Mouse (Mus musculus): ENCODE results near the gene C5ar1. TPM values are rescaled to one million over a fixed set of nuclear protein-coding genes. Genes with fewer than 3 reads are reported as not detected.

C5ar1 gene
- total and polyA plus RNA-seq, 3 experiments, result 7.9 to 10.0 (median 8.1) TPM

- H3K4me3 ChIP-seq, result no peak overlapping the region
- intact Hi-C loops (cut with DNase I), result loop anchor here (10.0 kb wide), 1 partner anchor 343 kb away; the partner anchor contains the start of gene Nop53
- H3K27me3 ChIP-seq (ENCODE audit: control insufficient read depth, insufficient read depth, low read length), result no peaks in the 10 kb centered on the region
- no peak for DNase-seq
- no peak for TF ChIP-seq EP300 (IDR thresholded peaks at IDR 0.05; ENCODE audit: insufficient read depth, low read depth, low read length)
- no peak for TF ChIP-seq CTCF (IDR thresholded peaks at IDR 0.05)
- no peak for TF ChIP-seq POLR2A (IDR thresholded peaks at IDR 0.05; ENCODE audit: insufficient read depth, low read depth, low read length)
- H3K9ac ChIP-seq (ENCODE audit: low read depth, low read length), result no peak overlapping the region
- no peaks in the 10 kb centered on the region for H3K36me3 ChIP-seq (ENCODE audit: control insufficient read depth, insufficient read depth, low read length)
- H3K79me2 ChIP-seq (replicated peaks; ENCODE audit: control insufficient read depth, insufficient read depth, low read length), result no peaks in the 10 kb centered on the region
- no peak overlapping the region for H3K27ac ChIP-seq
- WGBS, result 50% methylated on average over 1 of the region's 1 CpGs
- peaks cover 1% of the 10 kb centered on the region; the same call in 1 of the 2 replicates for H3K4me1 ChIP-seq (ENCODE audit: control insufficient read depth, insufficient read depth, low read length)
Observed at GRCm38 (mm10) chr7:16287791-16288190, 28.5 kb upstream of the C5ar1 start.

- no peak for DNase-seq
- intact Hi-C loops (cut with DNase I), result loop anchor here (10.0 kb wide), 1 partner anchor 342 kb away; the partner anchor contains the start of gene Nop53
- H3K27ac ChIP-seq, result peak overlapping the region; percentile 99
- H3K27me3 ChIP-seq (ENCODE audit: control insufficient read depth, insufficient read depth, low read length), result no peaks in the 10 kb centered on the region
- peaks cover 1% of the 10 kb centered on the region; the same call in 1 of the 2 replicates for H3K4me1 ChIP-seq (ENCODE audit: control insufficient read depth, insufficient read depth, low read length)
- peak overlapping the region; percentile 84 for H3K4me3 ChIP-seq
- H3K79me2 ChIP-seq (replicated peaks; ENCODE audit: control insufficient read depth, insufficient read depth, low read length), result no peaks in the 10 kb centered on the region
- 66% methylated on average over 2 of the region's 2 CpGs for WGBS
- H3K9ac ChIP-seq (ENCODE audit: low read depth, low read length), result peak overlapping the region; percentile 64
- no peaks in the 10 kb centered on the region for H3K36me3 ChIP-seq (ENCODE audit: control insufficient read depth, insufficient read depth, low read length)
- no peak for TF ChIP-seq POLR2A (IDR thresholded peaks at IDR 0.05; ENCODE audit: insufficient read depth, low read depth, low read length)
- no peak for TF ChIP-seq CTCF (IDR thresholded peaks at IDR 0.05)
- no peak for TF ChIP-seq EP300 (IDR thresholded peaks at IDR 0.05; ENCODE audit: insufficient read depth, low read depth, low read length)
Observed at GRCm38 (mm10) chr7:16287016-16287415, 27.7 kb upstream of the C5ar1 start.

GRCm38 (mm10) chr7:16286026-16286961 is 27.0 kb upstream of the C5ar1 start, which contains the start of gene Ccdc9:
TSS of gene Ccdc9 (minus strand) at chr7:16286795.
- H3K27ac ChIP-seq, result peak within 1 kb of the TSS; percentile 99
- H3K79me2 ChIP-seq (replicated peaks; ENCODE audit: control insufficient read depth, insufficient read depth, low read length), result no peaks in the 10 kb centered on the region
- WGBS, result 1% methylated on average over 63 of the region's 70 CpGs
- no peaks in the 10 kb centered on the region for H3K27me3 ChIP-seq (ENCODE audit: control insufficient read depth, insufficient read depth, low read length)
- peak; percentile 99 to 100 for DNase-seq
- peaks cover 1% of the 10 kb centered on the region; the same call in 1 of the 2 replicates for H3K4me1 ChIP-seq (ENCODE audit: control insufficient read depth, insufficient read depth, low read length)
- peak within 1 kb of the TSS; percentile 84 for H3K4me3 ChIP-seq
- peak within 1 kb of the TSS; percentile 85 for H3K9ac ChIP-seq (ENCODE audit: low read depth, low read length)
- TF ChIP-seq POLR2A (IDR thresholded peaks at IDR 0.05; ENCODE audit: insufficient read depth, low read depth, low read length), result peak; percentile 54; the same call in 1 of the 2 replicates
- TF ChIP-seq CTCF (IDR thresholded peaks at IDR 0.05), result no peak
- TF ChIP-seq EP300 (IDR thresholded peaks at IDR 0.05; ENCODE audit: insufficient read depth, low read depth, low read length), result peak; percentile 42; the same call in 1 of the 2 replicates
- no peaks in the 10 kb centered on the region for H3K36me3 ChIP-seq (ENCODE audit: control insufficient read depth, insufficient read depth, low read length)
- intact Hi-C loops (cut with DNase I), result loop anchor here (10.0 kb wide), 1 partner anchor 341 kb away; the partner anchor contains the start of gene Nop53

- no peaks in the 10 kb centered on the region for H3K79me2 ChIP-seq (replicated peaks; ENCODE audit: control insufficient read depth, insufficient read depth, low read length)
- 4% methylated on average over 13 of the region's 14 CpGs for WGBS
- no peaks in the 10 kb centered on the region for H3K27me3 ChIP-seq (ENCODE audit: control insufficient read depth, insufficient read depth, low read length)
- DNase-seq, result peak; percentile 80 to 85
- H3K27ac ChIP-seq, result peak overlapping the region; percentile 82
- peak overlapping the region; percentile 43 for H3K9ac ChIP-seq (ENCODE audit: low read depth, low read length)
- H3K4me3 ChIP-seq, result peak overlapping the region; percentile 54
- TF ChIP-seq CTCF (IDR thresholded peaks at IDR 0.05) (no peak), POLR2A (IDR thresholded peaks at IDR 0.05; ENCODE audit: insufficient read depth, low read depth, low read length) (peak; percentile 44; the same call in 1 of the 2 replicates), EP300 (IDR thresholded peaks at IDR 0.05; ENCODE audit: insufficient read depth, low read depth, low read length) (no peak)
- H3K4me1 ChIP-seq (ENCODE audit: control insufficient read depth, insufficient read depth, low read length), result peaks cover 1% of the 10 kb centered on the region; the same call in 1 of the 2 replicates
- no peaks in the 10 kb centered on the region for H3K36me3 ChIP-seq (ENCODE audit: control insufficient read depth, insufficient read depth, low read length)
- intact Hi-C loops (cut with DNase I), result loop anchor here (1.0 to 10.0 kb wide), 2 partner anchors 12 to 341 kb away; partner anchors contain the start of genes Inafm1 and Nop53
Observed at GRCm38 (mm10) chr7:16285450-16286025, 26.2 kb upstream of the C5ar1 start.

- Histone ChIP-seq H3K4me1 (ENCODE audit: control insufficient read depth, insufficient read depth, low read length) (peaks cover 1% of the 10 kb centered on the region; the same call in 1 of the 2 replicates), H3K27me3 (ENCODE audit: control insufficient read depth, insufficient read depth, low read length) (no peaks in the 10 kb centered on the region), H3K79me2 (replicated peaks; ENCODE audit: control insufficient read depth, insufficient read depth, low read length) (no peaks in the 10 kb centered on the region), H3K27ac (peak overlapping the region; percentile 82), H3K4me3 (no peak overlapping the region; the same call in 1 of the 2 replicates), H3K36me3 (ENCODE audit: control insufficient read depth, insufficient read depth, low read length) (no peaks in the 10 kb centered on the region), H3K9ac (ENCODE audit: low read depth, low read length) (no peak overlapping the region)
- no peak for TF ChIP-seq POLR2A (IDR thresholded peaks at IDR 0.05; ENCODE audit: insufficient read depth, low read depth, low read length)
- no peak for TF ChIP-seq EP300 (IDR thresholded peaks at IDR 0.05; ENCODE audit: insufficient read depth, low read depth, low read length)
- TF ChIP-seq CTCF (IDR thresholded peaks at IDR 0.05), result no peak
- DNase-seq, result no peak
- 69% methylated on average over 9 of the region's 9 CpGs for WGBS
- intact Hi-C loops (cut with DNase I), result loop anchor here (1.0 to 10.0 kb wide), 2 partner anchors 12 to 340 kb away; partner anchors contain the start of genes Inafm1 and Nop53
Observed at GRCm38 (mm10) chr7:16284904-16285303, 25.6 kb upstream of the C5ar1 start.
